Mouse (Mus musculus) thymus, postnatal 36 days (tissue): ENCODE data around the gene Farsa.
"Not testable (repeated sequence)": the region's sequence is repeated elsewhere in the genome, so short reads cannot be mapped to it uniquely, and the experiment has no call there.

Experiments used
- DNase-seq, 2 experiments: peaks; one replicate each; pipeline ENCODE4 v3.0.0; 2022; ENCODE audit warnings: mixed read lengths in 2 of 2

Farsa gene

GRCm38 (mm10) chr8:84856864-84857441 is at the start of gene Farsa:
Farsa (plus strand) TSS chr8:84856989.
- peak; percentile 88 to 90 for DNase-seq

DNA sequence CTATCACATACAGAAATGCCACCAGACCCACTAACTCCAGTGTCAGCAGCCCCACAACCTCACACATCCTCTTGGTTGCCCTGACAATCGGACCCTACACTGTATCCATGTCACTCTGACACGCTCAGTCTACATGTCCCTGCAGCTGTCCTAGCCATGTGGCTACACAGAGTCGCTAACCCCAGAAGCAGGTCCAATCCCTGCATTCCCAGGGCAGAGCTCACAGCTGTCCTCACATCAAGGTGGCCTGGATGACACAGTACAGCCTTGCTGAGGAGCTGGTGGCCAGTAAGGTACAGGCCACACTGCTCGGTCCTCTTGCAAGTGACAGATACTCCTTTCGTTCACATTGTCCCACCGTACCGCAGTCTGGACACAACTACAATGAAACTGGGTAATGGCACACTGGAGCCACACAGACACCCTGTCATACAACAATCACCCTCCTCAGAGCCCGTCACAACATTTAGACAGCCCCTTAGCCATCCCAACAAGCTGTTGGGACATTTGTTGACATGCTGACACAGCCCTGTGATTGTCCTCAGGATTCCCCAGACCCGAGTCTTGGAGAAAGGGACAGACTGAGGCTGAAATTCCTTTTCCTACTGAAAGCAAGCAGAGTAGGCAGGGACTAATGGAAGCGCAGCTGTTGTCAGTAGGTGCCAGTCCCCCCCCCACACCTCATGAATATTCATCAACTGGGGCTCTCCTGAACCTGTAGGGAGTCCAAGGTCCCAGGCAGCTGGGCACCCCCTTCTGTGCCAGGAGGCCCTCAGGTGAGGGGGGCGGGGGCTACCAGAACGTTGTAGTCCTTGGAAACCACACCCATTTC is 47.5 kb upstream of the Farsa start:
- no peak for DNase-seq

DNA sequence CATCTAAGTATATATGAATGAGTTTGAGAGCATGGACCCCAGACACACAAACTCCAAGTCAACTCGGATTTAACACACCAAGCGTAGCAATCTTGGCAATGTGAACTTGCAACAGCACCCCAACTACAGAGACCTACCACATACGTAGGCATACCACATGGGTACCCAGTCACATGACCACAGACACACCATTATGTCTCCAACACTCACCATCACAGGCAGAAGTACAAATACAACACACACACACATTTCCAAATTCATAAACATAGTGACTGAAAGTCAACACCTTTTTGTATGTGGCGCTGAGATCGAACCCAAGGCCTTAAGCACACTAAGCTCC is 46.9 kb upstream of the Farsa start:
- no peak for DNase-seq

GRCm38 (mm10) chr8:84810896-84811295 is 45.9 kb upstream of the Farsa start:
- peak; percentile 81 to 82 for DNase-seq

GRCm38 (mm10) chr8:84811303-84811702 is 45.5 kb upstream of the Farsa start:
- DNase-seq, result no peak

DNA sequence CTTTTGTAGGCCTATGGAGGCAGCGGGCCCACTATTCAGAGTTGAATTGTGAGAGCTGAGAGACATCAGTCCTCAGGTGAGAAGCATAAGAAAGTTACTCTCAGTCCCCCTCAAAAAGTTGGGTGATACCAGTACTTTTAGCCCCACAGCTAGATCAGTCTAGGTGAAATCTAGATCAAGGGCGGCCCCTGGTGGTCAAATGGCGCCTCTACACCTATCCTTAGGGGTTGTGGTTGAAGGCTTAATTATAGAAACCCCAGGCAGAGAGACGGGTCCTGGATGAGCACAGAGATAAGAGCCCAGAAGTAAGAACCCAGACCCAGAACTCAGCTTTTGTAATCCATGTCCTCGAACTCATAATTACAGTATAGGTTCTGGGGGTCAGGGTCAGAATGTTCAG is 43.7 kb upstream of the Farsa start:
- DNase-seq, result peak; percentile 72 to 76

GRCm38 (mm10) chr8:84813830-84814229 is 43.0 kb upstream of the Farsa start:
- DNase-seq, result no peak

GRCm38 (mm10) chr8:84814240-84814554 is 42.6 kb upstream of the Farsa start:
- DNase-seq, result no peak

GRCm38 (mm10) chr8:84814555-84815441 is 42.0 kb upstream of the Farsa start:
- no peak for DNase-seq

DNA sequence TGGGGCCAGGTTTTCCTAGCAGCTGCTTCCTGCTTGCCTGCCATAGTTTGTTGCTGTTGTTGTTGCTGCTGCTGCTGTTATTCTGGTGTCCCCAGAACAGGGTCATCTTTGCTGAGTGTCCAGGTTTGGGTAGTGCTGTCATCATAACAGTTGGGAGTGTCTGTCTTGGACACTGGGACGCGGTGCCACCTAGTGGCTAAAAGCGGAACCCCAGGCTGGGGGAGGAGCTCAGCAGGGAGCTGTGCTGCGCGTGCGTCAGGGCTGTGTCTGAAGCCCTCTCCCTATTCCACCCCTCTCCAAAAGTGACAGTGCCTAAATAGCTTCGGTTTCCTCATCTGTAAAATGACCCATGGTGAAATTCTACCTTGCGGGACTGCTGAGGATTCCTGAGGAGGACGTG is 41.2 kb upstream of the Farsa start:
- peak; percentile 87 to 94 for DNase-seq

- no peak for DNase-seq
Observed at GRCm38 (mm10) chr8:84816117-84816516, 40.7 kb upstream of the Farsa start.

- DNase-seq, result no peak
Observed at GRCm38 (mm10) chr8:84822723-84823122, 34.1 kb upstream of the Farsa start, which contains the start of gene Dand5. Dand5 (minus strand) TSS chr8:84822823.

GRCm38 (mm10) chr8:84823653-84824052 is 33.1 kb upstream of the Farsa start:
- peak; percentile 62 to 75 for DNase-seq

GRCm38 (mm10) chr8:84825636-84826035 is 31.2 kb upstream of the Farsa start:
- peak; percentile 51 to 63 for DNase-seq

DNA sequence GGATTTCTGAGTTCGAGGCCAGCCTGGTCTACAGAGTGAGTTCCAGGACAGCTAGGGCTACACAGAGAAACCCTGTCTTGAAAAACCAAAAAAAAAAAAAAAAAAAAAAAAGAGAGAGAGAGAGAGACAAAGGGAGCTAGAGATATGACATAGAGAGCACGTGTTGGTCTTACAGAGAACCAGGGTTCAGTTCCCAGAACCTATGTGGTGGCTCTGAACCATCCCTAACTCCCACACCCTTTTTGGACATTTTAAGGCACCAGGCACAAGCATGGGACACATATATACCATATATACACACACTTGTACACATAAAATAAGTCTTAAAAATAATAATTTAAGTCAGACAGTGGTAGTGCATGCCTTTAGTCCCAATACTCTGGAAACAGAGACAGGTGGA is 30.3 kb upstream of the Farsa start:
- not testable (repeated sequence) for DNase-seq

DNA sequence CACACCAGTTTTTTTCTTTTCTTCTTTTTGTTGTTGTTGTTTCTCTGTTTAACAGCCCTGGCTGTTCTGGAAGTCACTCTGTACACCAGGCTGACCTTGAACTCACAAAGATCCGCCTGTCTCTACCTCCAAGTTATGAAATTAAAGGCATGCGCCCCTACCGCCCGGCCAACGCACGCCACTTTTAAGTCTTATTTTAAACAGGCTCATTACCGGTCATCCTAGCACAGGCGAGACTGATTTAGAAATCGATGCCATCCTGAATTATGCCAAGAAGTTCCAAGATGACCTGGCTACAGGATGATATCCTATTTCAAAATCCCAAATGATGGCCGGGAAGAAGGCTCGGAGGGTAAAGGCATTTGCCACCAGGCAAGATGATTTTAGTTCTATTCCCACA is 25.3 kb upstream of the Farsa start, which contains the start of gene Gadd45gip1:
Gene Gadd45gip1 (plus strand): TSS at position 33 of the 400 bp plus-strand sequence.
- DNase-seq, result peak; percentile 32 to 37

GRCm38 (mm10) chr8:84832034-84832717 is 24.6 kb upstream of the Farsa start:
- DNase-seq, result peak; percentile 83 to 85

DNA sequence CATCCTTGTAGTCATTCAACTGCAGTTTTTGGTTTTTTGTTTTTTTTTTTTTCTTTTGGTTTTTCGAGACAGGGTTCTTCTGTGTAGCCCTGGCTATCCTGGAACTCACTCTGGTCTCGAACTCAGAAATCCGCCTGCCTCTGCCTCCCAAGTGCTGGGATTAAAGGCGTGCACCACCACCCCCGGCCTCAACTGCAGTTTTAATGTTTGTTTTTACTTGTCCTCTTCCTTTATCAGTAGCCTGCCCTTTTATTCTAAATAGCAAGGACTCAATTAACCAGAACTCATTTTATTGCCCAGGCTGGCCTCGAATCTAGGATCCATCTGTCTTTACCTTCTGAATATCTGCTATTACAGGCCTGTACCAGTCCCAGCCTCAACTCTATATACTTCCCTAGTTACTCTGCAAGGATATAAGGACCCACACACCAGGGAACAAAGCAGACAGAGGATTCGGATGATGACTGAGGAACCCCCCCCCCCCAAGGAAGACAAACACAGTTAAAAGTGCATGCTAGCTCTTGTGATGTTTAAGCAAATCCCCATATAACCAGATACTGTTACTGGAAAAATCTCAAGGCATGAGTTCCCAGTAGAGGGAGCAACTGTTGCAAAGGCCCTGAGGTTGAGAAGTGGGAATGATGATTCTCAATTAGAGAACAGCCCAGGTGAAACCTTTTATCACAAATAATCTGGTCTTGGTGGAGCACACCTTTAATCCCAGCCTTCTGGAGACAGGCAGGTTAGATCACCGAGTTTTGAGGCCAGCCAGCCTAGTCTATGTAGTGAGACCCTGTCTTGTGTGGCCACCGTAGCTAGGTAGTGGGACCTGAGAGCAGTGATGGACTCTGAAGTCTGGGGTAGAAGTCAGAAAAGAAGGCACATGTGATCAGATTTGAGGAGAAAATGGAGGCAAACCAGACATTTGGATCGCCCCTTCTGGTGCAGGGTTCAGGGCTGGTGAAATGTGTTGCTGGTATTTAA is 23.7 kb upstream of the Farsa start:
- DNase-seq, result no peak

- no peak for DNase-seq
Observed at GRCm38 (mm10) chr8:84834002-84834865, 22.6 kb upstream of the Farsa start.
